Mouse (Mus musculus) C2C12 (cell line): ENCODE results near the gene Rph3al.

Experiments
- CTCF ChIP-seq: IDR thresholded peaks from one replicate; pipeline ENCODE4 v1.5.1; 2011; ENCODE audit not compliant: control insufficient read depth, insufficient read depth, insufficient read length
- MAX ChIP-seq: IDR thresholded peaks from one replicate; pipeline ENCODE4 v1.6.1; 2011; ENCODE audit warnings: mild to moderate bottlenecking, control low read depth
- MYOD1 ChIP-seq: IDR thresholded peaks from one replicate; pipeline ENCODE4 v1.6.1; 2011; ENCODE audit warnings: low read depth; ENCODE audit not compliant: control insufficient read depth, insufficient read length
- MYOG ChIP-seq: IDR thresholded peaks from one replicate; pipeline ENCODE4 v1.6.1; 2011; ENCODE audit not compliant: control insufficient read depth, insufficient read length; ENCODE audit errors: extremely low read depth

- TF ChIP-seq CTCF (peak; percentile 67), MYOD1 (no peak), MAX (no peak), MYOG (no peak)
Measured at GRCm38 (mm10) chr11:75912944-75913657, 25.1 kb downstream of the Rph3al start.
